In the genomic region with DNA sequence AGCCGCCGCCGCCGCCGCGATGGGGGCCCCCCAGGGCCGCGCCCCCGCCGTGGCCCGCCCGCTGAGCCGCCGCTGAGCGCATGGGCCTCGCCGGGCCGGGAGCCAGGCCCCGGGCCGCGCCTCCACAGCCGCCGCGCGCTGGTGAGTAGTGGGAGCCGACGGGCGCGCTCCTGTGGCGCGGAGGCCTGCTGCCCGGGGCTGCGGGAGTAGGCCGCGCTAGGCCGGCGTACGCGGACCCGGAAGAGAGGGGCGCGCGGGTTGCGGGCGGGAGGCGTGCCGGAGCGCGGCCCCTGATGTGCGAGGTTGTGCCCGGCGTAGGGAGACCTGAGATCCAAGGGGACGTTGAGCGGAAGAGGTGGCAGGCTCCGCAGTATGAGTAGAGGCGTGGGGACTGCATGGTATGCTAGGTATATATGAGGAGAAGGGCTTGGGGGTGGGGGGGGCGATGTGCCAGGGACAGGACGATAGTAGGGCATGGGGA, we compare ENCODE assay signal across 8 mouse cellular contexts. TPM values are rescaled to one million over a fixed set of nuclear protein-coding genes. Genes with fewer than 3 reads are reported as not detected.
DNase-seq lines count a peak whose midpoint lies in the region; ATAC-seq and TF ChIP-seq lines count a peak whose summit lies in the region.

No protein-coding gene starts in this region.

- TF ChIP-seq CTCF in lung, embryonic 14.5 days (IDR thresholded peaks at IDR 0.05; ENCODE audit: low read depth): no peak

- 0 out of 2 replicates have a peak, but pooled peaks cover 9% of the 10 kb centered on the region for H3K4me1 ChIP-seq in lung, embryonic 14.5 days (ENCODE audit: insufficient read depth)
- peaks cover 18% of the 10 kb centered on the region for H3K4me1 ChIP-seq in embryonic facial prominence, embryonic 12.5 days
- peaks cover 20% of the 10 kb centered on the region for H3K4me1 ChIP-seq in intestine, embryonic 14.5 days (replicated peaks; ENCODE audit: control insufficient read depth, insufficient read depth, low read length)

- peak overlapping the region; percentile 94 for H3K27ac ChIP-seq in lung, embryonic 14.5 days (ENCODE audit: low read depth)
- H3K27ac ChIP-seq in embryonic facial prominence, embryonic 12.5 days: peak overlapping the region; percentile 95
- peak overlapping the region; percentile 89 for H3K27ac ChIP-seq in intestine, embryonic 14.5 days (ENCODE audit: low read depth)

- no peaks in the 10 kb centered on the region for H3K9me3 ChIP-seq in lung, embryonic 14.5 days (ENCODE audit: low read depth, low read length)
- H3K9me3 ChIP-seq in embryonic facial prominence, embryonic 12.5 days: no peaks in the 10 kb centered on the region
- H3K9me3 ChIP-seq in intestine, embryonic 14.5 days (ENCODE audit: control insufficient read depth, low read length): no peaks in the 10 kb centered on the region

- ATAC-seq in lung, embryonic 14.5 days (ENCODE audit: insufficient read depth): peak; percentile 77
- peak; percentile 48 for ATAC-seq in embryonic facial prominence, embryonic 12.5 days (ENCODE audit: insufficient number of reproducible peaks, insufficient read depth, low FRiP score, low TSS enrichment)
- peak; percentile 70 for ATAC-seq in intestine, embryonic 14.5 days (replicated peaks; ENCODE audit: low FRiP score, low TSS enrichment, low read depth)
- peak; percentile 32 for ATAC-seq in megakaryocyte, adult 5-6 weeks (ENCODE audit: poor library complexity, severe bottlenecking)

- peak overlapping the region; percentile 88 for H3K4me2 ChIP-seq in lung, embryonic 14.5 days
- H3K4me2 ChIP-seq in embryonic facial prominence, embryonic 12.5 days (replicated peaks): peak overlapping the region; percentile 71
- H3K4me2 ChIP-seq in intestine, embryonic 14.5 days (ENCODE audit: low read length): peak overlapping the region; percentile 93

- DNase-seq in adrenal gland, postnatal 25 days: peak; percentile 54
- no peak for DNase-seq in adrenal gland, adult (ENCODE audit: inconsistent age in 2 of 2, low spot score in 1 of 2)
- peak; percentile 75 for DNase-seq in lung, embryonic 14.5 days
- no peak for DNase-seq in lung, postnatal 4 days
- no peak for DNase-seq in intestine, embryonic 14.5 days (ENCODE audit: low spot score)
- DNase-seq in thymus, postnatal 10 days (ENCODE audit: low spot score in 2 of 2): peak; percentile 48 to 56

- under 1% methylated on average over 49 of the region's 58 CpGs for WGBS in lung, embryonic 14.5 days
- under 1% methylated on average over 55 of the region's 58 CpGs for WGBS in embryonic facial prominence, embryonic 12.5 days
- WGBS in intestine, embryonic 14.5 days: under 1% methylated on average over 55 of the region's 58 CpGs

- peaks cover 14% of the 10 kb centered on the region for H3K36me3 ChIP-seq in lung, embryonic 14.5 days (ENCODE audit: insufficient read depth)
- peaks cover 16% of the 10 kb centered on the region for H3K36me3 ChIP-seq in embryonic facial prominence, embryonic 12.5 days
- peaks cover 18% of the 10 kb centered on the region for H3K36me3 ChIP-seq in intestine, embryonic 14.5 days (ENCODE audit: control insufficient read depth, insufficient read depth, low read length)

- no peaks in the 10 kb centered on the region for H3K27me3 ChIP-seq in lung, embryonic 14.5 days (ENCODE audit: insufficient read depth, low read length)
- H3K27me3 ChIP-seq in embryonic facial prominence, embryonic 12.5 days: no peaks in the 10 kb centered on the region
- no peaks in the 10 kb centered on the region for H3K27me3 ChIP-seq in intestine, embryonic 14.5 days (replicated peaks; ENCODE audit: control insufficient read depth, insufficient read depth, low read length)

- peak overlapping the region; percentile 95 for H3K9ac ChIP-seq in lung, embryonic 14.5 days
- peak overlapping the region; percentile 97 for H3K9ac ChIP-seq in embryonic facial prominence, embryonic 12.5 days
- peak overlapping the region; percentile 97 for H3K9ac ChIP-seq in intestine, embryonic 14.5 days (ENCODE audit: low read length)

- H3K4me3 ChIP-seq in lung, embryonic 14.5 days (ENCODE audit: low read depth, low read length): peak overlapping the region; percentile 85
- H3K4me3 ChIP-seq in embryonic facial prominence, embryonic 12.5 days: peak overlapping the region; percentile 77
- H3K4me3 ChIP-seq in intestine, embryonic 14.5 days (ENCODE audit: low read depth, low read length): peak overlapping the region; percentile 79

RNA-seq across cellular contexts. Expression of gene Axin1, which starts 0.5 kb away (rescaled TPM):
- 40.4 and 42.6 TPM in 2 replicates for total RNA-seq in adrenal gland, postnatal 25 days (2021)
- 18.8 and 27.7 TPM in 2 replicates for polyA plus RNA-seq in lung, embryonic 14.5 days (2014; fragmentation: Nextera tagmentation; extraction: Ambion mirVana)
- 15.3 and 27.8 TPM in 2 replicates for polyA plus RNA-seq in embryonic facial prominence, embryonic 12.5 days (2016; fragmentation: Nextera tagmentation; extraction: Ambion mirVana)
- 11.5 and 13.1 TPM in 2 replicates for polyA plus RNA-seq in intestine, embryonic 14.5 days (2014; fragmentation: Nextera tagmentation; extraction: Ambion mirVana)
- 24.2 and 31.9 TPM in 2 replicates for total RNA-seq in megakaryocyte, adult 5-6 weeks (2015)
- total RNA-seq in megakaryocyte, adult 5-6 weeks (2017): 176 and 255 TPM in 2 replicates

RNA-seq across cellular contexts. Expression of gene Mrpl28, which starts 15.6 kb away (rescaled TPM):
- total RNA-seq in adrenal gland, postnatal 25 days (2021): 80.3 and 83.4 TPM in 2 replicates
- 210 and 217 TPM in 2 replicates for polyA plus RNA-seq in lung, embryonic 14.5 days (2014; fragmentation: Nextera tagmentation; extraction: Ambion mirVana)
- polyA plus RNA-seq in embryonic facial prominence, embryonic 12.5 days (2016; fragmentation: Nextera tagmentation; extraction: Ambion mirVana): 204 and 216 TPM in 2 replicates
- 235 and 241 TPM in 2 replicates for polyA plus RNA-seq in intestine, embryonic 14.5 days (2014; fragmentation: Nextera tagmentation; extraction: Ambion mirVana)
- total RNA-seq in megakaryocyte, adult 5-6 weeks (2015): 74.1 and 78.0 TPM in 2 replicates
- 35.1 and 35.4 TPM in 2 replicates for total RNA-seq in megakaryocyte, adult 5-6 weeks (2017)

RNA-seq across cellular contexts. Expression of gene Tmem8, which starts 25.8 kb away (rescaled TPM):
- total RNA-seq in adrenal gland, postnatal 25 days (2021): 8.6 and 10.8 TPM in 2 replicates
- polyA plus RNA-seq in lung, embryonic 14.5 days (2014; fragmentation: Nextera tagmentation; extraction: Ambion mirVana): 1.3 and 1.7 TPM in 2 replicates
- 0.99 and 1.3 TPM in 2 replicates for polyA plus RNA-seq in embryonic facial prominence, embryonic 12.5 days (2016; fragmentation: Nextera tagmentation; extraction: Ambion mirVana)
- 2.7 and 4.9 TPM in 2 replicates for polyA plus RNA-seq in intestine, embryonic 14.5 days (2014; fragmentation: Nextera tagmentation; extraction: Ambion mirVana)
- 13.1 and 20.1 TPM in 2 replicates for total RNA-seq in megakaryocyte, adult 5-6 weeks (2015)
- 11.6 and 14.8 TPM in 2 replicates for total RNA-seq in megakaryocyte, adult 5-6 weeks (2017)

RNA-seq across cellular contexts. Expression of gene Nme4, which starts 43.5 kb away (rescaled TPM):
- total RNA-seq in adrenal gland, postnatal 25 days (2021): 2.0 and 4.5 TPM in 2 replicates
- 94.8 and 96.4 TPM in 2 replicates for polyA plus RNA-seq in lung, embryonic 14.5 days (2014; fragmentation: Nextera tagmentation; extraction: Ambion mirVana)
- polyA plus RNA-seq in embryonic facial prominence, embryonic 12.5 days (2016; fragmentation: Nextera tagmentation; extraction: Ambion mirVana): 122 and 128 TPM in 2 replicates
- 118 and 122 TPM in 2 replicates for polyA plus RNA-seq in intestine, embryonic 14.5 days (2014; fragmentation: Nextera tagmentation; extraction: Ambion mirVana)
- 2.3 and 3.5 TPM in 2 replicates for total RNA-seq in megakaryocyte, adult 5-6 weeks (2015)
- 4.2 and 8.2 TPM in 2 replicates for total RNA-seq in megakaryocyte, adult 5-6 weeks (2017)

RNA-seq across cellular contexts. Expression of gene Decr2, which starts 48.8 kb away (rescaled TPM):
- total RNA-seq in adrenal gland, postnatal 25 days (2021): 18.5 and 22.6 TPM in 2 replicates
- polyA plus RNA-seq in lung, embryonic 14.5 days (2014; fragmentation: Nextera tagmentation; extraction: Ambion mirVana): 24.9 and 25.0 TPM in 2 replicates
- 38.5 and 39.0 TPM in 2 replicates for polyA plus RNA-seq in embryonic facial prominence, embryonic 12.5 days (2016; fragmentation: Nextera tagmentation; extraction: Ambion mirVana)
- polyA plus RNA-seq in intestine, embryonic 14.5 days (2014; fragmentation: Nextera tagmentation; extraction: Ambion mirVana): 27.3 and 32.4 TPM in 2 replicates
- 4.8 and 5.0 TPM in 2 replicates for total RNA-seq in megakaryocyte, adult 5-6 weeks (2015)
- 11.9 and 13.3 TPM in 2 replicates for total RNA-seq in megakaryocyte, adult 5-6 weeks (2017)

Comparison
In these comparisons a context has a peak if more than half of its experiments do, and no peak if none do; other contexts are left out.
1. DNase-seq: peak in adrenal gland, postnatal 25 days (single experiment), lung, embryonic 14.5 days (single experiment) and thymus, postnatal 10 days (2 of 2); none in adrenal gland, adult (0 of 2), lung, postnatal 4 days (0 of 2) and intestine, embryonic 14.5 days (single experiment).
2. Peak in every context shown above with its lines, with median percentiles within 50 percentile points of each other: ATAC-seq, H3K27ac ChIP-seq, H3K4me2 ChIP-seq, H3K4me3 ChIP-seq and H3K9ac ChIP-seq.